Mouse (Mus musculus) adrenal gland, postnatal 10 days (tissue): Measurements from ENCODE around the gene Olfr170. TPM values are rescaled to one million over a fixed set of nuclear protein-coding genes. Genes with fewer than 3 reads are reported as not detected.
"Not testable (repeated sequence)": the region's sequence is repeated elsewhere in the genome, so short reads cannot be mapped to it uniquely, and the experiment has no call there.

ENCODE experiments used
- DNase-seq: peaks from one replicate; pipeline ENCODE4 v3.0.0; 2021; ENCODE audit warnings: mixed read lengths
- long read RNA-seq, 2 experiments: library from polyadenylated mRNA; stranded (forward); transcript quantifications; one replicate each; pipeline ENCODE4 v2.0.0; 2021
- total RNA-seq, 2 experiments: library from RNA; stranded (reverse); gene quantifications; 2 replicates each; pipeline ENCODE4 v1.2.3; 2021

Olfr170 gene
- not detected for total RNA-seq
- long read RNA-seq, experiment 1, result 0 reads
- long read RNA-seq, experiment 2, result 0 reads

DNA sequence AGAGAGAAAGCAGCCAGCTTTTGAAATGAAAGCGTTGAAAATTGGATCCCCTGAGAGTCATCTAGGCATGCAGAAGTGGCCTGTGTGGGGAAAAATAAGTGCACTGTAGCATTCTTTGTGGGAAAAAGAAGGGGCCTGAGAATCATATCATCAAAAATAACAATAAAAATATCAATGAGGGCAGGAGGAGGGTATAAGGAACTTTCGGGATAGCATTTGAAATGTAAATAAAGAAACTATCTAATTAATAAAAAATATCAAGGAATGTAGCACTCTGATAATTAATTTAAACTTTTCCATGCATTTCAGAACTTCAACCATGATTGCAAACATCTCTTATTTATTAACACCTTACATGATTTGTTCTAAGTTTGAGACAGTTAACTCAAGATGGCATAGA, at the start of gene Olfr170:
TSS of gene Olfr170 (minus strand) at position 101 of the 400 bp plus-strand sequence.
- DNase-seq, result not testable (repeated sequence)

- DNase-seq, result no peak
Measured at GRCm38 (mm10) chr16:19629816-19630215, 18.1 kb upstream of the Olfr170 start, which contains the start of gene Olfr171. Olfr171 (minus strand) TSS chr16:19629916.

DNA sequence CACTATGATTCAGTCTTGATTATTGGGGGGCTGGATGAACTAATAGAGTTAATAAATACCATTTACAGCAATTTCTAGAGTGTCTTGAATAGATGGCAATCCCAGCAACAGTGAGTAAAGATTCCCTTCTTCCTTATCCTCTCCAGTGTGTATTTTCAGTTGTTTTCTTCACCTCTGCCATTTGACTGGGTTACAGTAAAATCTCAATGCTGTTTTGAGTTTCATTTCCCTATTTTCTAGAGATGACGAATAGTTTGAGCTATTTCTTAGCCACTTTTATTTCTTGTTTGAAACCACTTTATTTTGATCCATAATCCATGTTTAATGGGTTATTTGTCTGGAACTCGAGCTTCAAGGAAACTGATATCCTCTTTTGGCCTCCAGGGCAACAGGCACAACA, 8.5 kb downstream of the Olfr170 start:
- no peak for DNase-seq

GRCm38 (mm10) chr16:19571709-19572108, 40.0 kb downstream of the Olfr170 start, which contains the start of gene Olfr169:
Olfr169 (minus strand) TSS chr16:19571809.
- DNase-seq, result not testable (repeated sequence)

Other genes starting within 250 kb of the Olfr170 start
- not detected for gene Olfr165, start 188.7 kb downstream of the Olfr170 start, total RNA-seq
- gene Olfr166, start 128.2 kb downstream of the Olfr170 start, total RNA-seq, result not detected
- not detected for gene Olfr167, start 89.6 kb downstream of the Olfr170 start, total RNA-seq
- gene Olfr168, start 76.3 kb downstream of the Olfr170 start, total RNA-seq, result not detected
- not detected for gene Olfr169, start 40.1 kb downstream of the Olfr170 start, total RNA-seq
- gene Olfr171, start 18.0 kb upstream of the Olfr170 start, total RNA-seq, result not detected
- not detected for gene Lamp3, start 94.5 kb upstream of the Olfr170 start, total RNA-seq
- gene B3gnt5, start 148.3 kb upstream of the Olfr170 start, total RNA-seq, result 1 to 10 TPM; 1.4 to 1.9 TPM